Mouse (Mus musculus) pancreas, adult 10 weeks (tissue): ENCODE measurements around the gene Zdhhc3. TPM values are rescaled to one million over a fixed set of nuclear protein-coding genes. Genes with fewer than 3 reads are reported as not detected.

ENCODE experiments used
- polyA plus RNA-seq: library from polyadenylated mRNA; stranded (reverse); fragments of 350-450 nt; fragmentation: Illumina TruSeq; extraction: RNeasy Lipid Tissue Mini Kit (QIAGEN cat#74804); gene quantifications from one replicate; pipeline ENCODE4 v1.2.3, GENCODE M21; 2015; ENCODE audit warnings: low read depth, low replicate concordance; ENCODE audit not compliant: insufficient read depth

The Zdhhc3 gene
- 9.0 TPM for polyA plus RNA-seq

DNA sequence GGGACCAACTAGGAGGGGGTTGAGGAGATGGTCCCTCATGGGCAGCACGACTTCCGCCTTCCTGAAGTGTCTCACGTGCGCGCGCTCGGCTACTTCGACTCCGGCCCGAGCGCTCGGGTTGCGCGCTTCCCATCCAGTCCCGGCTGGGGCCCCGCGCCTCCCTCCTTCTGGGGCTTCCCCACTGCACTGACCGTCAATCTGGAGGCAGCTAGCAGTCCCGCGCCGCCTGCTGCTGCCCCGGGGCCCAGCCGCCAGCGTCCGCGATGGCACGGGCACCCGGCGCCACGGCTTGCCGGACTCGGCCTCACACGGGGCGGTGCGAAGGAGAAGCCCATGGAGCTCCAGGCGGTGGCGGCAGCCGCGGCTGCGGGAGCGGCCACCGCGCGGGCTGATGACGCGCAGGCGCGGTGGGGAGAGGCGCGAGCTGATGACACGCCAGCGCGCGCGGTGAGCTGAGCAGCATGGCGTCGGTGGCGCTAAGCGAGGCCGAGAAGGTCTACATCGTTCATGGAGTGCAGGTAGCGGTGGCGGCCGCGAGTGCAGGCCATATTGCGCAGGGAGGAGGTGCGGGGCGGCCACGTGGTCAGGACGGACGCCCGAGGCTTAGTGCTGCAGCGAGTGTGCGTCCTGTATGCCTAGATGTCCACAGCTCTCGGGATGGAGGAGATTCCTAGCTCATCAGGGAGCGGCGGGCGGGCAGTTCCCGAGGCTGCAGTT is at the start of gene Zdhhc3, which contains the start of gene Exosc7:
Gene Zdhhc3 (minus strand): TSS at position 401 of the 717 bp plus-strand sequence.
Gene Exosc7 (plus strand): TSS at position 411 of the 717 bp plus-strand sequence.

DNA sequence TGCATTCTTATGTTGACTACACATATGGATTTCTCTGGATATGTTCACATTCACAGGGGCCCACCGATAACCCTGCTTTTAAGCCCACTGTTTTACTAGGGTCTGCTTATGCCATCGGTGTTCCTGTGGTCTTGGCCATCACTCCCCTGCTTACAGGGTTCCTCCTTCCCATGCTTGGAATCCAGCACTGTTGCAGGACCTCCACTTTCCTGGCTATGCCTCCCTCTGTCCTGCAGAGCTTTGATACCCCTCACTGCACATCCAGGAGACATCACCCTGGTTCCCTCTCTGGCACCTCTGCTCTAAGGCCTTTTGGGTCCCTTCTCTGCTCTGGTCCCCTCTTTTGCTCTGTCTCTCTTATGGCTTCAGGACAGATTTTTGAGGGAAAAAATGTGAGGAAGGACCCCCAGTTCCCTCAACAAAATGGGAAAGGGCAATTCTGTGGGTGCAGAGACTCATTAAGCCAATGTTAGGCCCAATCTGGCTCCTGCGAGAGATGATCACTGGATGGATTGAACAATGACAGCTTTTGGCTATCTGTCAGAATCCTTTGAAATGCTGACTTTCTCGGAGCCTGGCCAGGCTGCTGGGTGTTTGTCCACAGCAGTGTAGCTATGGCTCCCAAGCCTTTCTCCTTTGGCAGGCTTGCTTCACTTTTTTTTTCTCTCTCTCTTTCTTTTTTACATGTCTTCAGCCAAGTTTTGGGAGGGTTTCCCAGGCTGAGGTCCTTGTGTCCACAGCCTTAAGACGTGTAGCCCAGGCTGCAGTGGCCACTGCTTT is 37.4 kb upstream of the Zdhhc3 start, which contains the start of gene Clec3b:
Gene Clec3b (plus strand): TSS at position 706 of the 780 bp plus-strand sequence.

DNA sequence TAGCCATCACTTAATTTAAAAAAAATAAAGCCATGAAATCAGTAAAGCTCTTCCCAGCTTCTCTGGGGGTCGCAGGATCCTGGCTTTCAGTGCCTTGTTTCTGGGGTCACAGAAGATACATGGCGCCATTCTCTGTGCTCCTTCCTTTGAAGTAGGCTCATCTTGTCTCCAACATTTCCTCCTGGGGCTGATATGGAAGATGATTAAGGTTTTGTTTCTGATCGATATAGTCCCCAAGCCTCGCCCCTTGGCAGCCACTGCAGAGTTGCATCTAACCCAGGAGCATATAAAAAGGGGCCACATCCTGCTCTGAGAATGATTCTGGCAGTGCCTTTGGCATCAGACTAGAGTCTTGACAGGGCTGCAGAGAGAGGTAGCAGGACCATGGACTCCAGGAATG is 78.6 kb downstream of the Zdhhc3 start, which contains the start of gene Tgm4:
Gene Tgm4 (plus strand): TSS at position 301 of the 400 bp plus-strand sequence.

DNA sequence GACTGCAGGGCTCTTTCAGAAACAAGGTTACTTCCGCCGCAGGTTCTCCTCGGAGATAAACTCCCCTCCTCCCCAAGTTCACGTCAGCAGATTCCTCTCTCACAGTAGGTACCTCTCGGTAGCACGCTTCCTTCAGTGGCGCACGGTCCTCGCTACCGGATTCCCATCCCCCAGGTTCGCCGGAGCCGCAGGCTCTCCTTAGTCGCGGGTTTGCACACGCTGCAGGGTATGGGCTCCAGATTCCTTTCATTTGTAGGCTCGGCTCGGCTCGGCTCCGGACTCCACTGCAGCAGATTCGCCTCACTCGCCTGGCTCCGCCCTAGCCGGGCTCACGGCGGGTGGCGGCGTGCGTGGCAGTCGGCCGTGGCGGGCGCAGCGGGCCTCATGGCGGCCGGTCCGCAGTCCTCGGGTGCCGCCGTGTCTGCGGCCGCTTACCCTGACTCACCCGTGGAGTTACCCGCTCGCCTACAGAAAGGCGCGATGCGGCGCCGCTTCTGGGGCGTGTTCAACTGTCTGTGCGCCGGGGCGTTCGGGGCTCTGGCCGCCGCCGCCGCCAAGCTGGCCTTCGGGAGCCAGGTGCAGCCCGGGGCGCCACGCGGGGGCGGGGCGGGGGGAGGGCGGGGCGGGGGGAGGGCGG is 91.9 kb downstream of the Zdhhc3 start, which contains the start of gene Tmem42:
Gene Tmem42 (plus strand): TSS at position 332 of the 637 bp plus-strand sequence.

Other genes with a start within 250 kb of the Zdhhc3 start
- gene Zfp445, start 247.2 kb downstream of the Zdhhc3 start, polyA plus RNA-seq = 14.4 TPM
- 6.2 TPM for gene Zkscan7, start 227.5 kb downstream of the Zdhhc3 start, polyA plus RNA-seq
- 1.5 TPM for gene Zfp105, start 190.1 kb downstream of the Zdhhc3 start, polyA plus RNA-seq
- gene 1110059G10Rik, start 162.2 kb downstream of the Zdhhc3 start, polyA plus RNA-seq = 5.9 TPM
- not detected for gene Kif15, start 162.2 kb downstream of the Zdhhc3 start, polyA plus RNA-seq
- 9.6 TPM for gene Tmem42, start 91.9 kb downstream of the Zdhhc3 start, polyA plus RNA-seq
- gene Tgm4, start 78.5 kb downstream of the Zdhhc3 start, polyA plus RNA-seq = 1.9 TPM
- gene Exosc7, start within 50 bp of the Zdhhc3 start, polyA plus RNA-seq = 16.4 TPM
- 71.5 TPM for gene Clec3b, start 37.7 kb upstream of the Zdhhc3 start, polyA plus RNA-seq
- gene Cdcp1, start 102.8 kb upstream of the Zdhhc3 start, polyA plus RNA-seq = 4.1 TPM
- gene Tmem158, start 147.6 kb upstream of the Zdhhc3 start, polyA plus RNA-seq = 1.8 TPM